Mouse (Mus musculus) T-cell, adult 2 months (primary cell): Measurements from ENCODE around the gene Gmds.

Experiments used
- DNase-seq: peaks from one replicate; pipeline ENCODE4 v3.0.0; 2022; ENCODE audit warnings: low spot score

Gmds gene

GRCm38 (mm10) chr13:31877061-31877460 lies 461.5 kb downstream of the Gmds start:
- no peak for DNase-seq

GRCm38 (mm10) chr13:31874427-31874826 lies 464.1 kb downstream of the Gmds start:
- DNase-seq = no peak

DNA sequence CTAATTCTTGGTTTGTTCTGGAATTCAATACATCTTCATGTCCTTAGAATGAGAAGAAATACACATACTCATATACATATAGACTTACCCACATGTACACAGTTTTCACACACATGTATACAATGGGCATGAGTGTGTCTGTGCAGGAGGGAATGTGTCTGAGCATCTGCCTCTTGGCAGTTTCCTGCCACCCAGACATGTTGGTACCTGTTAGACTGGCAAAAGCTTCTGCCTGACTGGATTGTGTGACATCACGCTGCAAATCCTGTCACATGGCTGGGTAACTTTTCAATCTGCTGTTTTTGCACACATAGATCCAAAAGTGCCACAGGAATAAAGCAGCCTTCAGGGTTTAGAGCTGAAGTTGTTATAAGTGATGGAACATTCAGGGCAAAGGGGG lies 465.3 kb downstream of the Gmds start:
- DNase-seq = no peak

DNA sequence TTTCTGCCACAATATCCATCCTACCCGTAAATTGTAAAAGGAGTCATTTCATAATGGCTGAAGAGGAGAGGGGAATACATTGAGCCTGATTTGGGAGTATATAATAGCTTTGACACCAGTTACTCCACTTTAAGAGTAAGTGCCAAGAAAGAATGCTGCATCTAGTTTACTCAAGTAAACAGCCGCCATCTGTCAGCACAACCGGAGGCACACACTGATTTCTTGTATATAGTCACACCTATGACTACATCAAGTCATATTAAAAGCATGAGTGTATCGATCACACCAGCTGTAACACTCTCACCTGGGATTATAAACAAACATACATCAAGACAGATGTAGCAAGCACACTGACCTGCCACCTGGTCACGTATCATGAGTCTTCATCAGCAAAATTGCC lies 473.8 kb downstream of the Gmds start:
- no peak for DNase-seq

DNA sequence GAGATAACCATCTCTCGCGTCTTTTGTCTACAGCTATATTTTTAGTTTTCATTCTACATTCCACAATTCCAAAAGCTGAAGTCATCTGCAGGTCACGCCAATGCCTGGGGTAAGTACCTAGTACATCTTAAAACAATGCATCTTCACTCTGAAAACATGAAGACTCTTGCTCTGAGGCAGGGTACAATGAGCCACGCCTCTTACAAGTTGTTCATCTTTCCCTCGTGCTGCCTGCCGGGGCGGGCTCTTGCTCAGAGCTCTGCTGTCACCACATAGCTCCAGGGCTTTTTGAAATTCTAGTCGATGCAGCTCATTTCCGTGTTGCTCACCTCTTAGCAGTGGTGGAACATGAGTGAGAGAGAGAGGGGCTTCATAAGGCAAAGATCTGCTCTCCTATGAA lies 475.1 kb downstream of the Gmds start:
- no peak for DNase-seq

DNA sequence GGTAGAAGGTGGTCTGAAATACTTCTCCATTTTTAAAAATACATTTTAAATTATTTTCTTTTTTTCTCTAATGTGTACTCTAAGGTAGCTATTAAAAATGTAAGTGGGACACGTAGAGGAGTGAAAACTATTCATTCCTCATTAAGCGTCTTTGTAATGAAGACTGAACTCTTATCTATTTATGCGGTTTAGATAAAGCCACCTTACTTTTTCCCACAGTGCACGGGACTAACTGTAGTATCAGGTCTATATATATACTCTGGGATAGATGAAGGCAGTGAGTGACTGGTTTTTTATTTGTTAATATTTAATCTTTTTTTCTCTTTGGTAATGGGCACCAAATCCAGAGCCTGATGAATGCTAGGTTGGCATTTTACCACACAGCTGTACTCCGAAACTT lies 478.3 kb downstream of the Gmds start:
- no peak for DNase-seq

DNA sequence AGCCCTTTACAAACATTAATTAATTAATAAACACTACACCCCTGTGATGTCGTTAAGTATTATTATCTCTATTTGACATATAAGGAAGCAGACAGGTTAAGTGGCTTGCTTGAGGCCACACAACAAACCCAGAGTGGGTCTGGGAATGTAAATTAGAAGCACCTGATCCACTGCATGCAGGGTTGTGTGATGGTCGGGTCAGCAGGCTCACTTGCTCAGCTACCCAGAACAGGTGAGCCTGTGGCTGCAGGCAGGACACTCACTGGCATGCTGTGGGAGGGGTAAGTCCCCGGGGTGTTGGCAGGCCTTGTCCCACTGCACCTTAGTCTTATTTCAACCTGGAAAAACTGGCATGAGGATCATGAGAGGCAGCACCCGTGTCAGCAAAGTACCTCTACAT lies 484.5 kb downstream of the Gmds start:
- DNase-seq = no peak

GRCm38 (mm10) chr13:31853564-31853963 lies 485.0 kb downstream of the Gmds start:
- no peak for DNase-seq

DNA sequence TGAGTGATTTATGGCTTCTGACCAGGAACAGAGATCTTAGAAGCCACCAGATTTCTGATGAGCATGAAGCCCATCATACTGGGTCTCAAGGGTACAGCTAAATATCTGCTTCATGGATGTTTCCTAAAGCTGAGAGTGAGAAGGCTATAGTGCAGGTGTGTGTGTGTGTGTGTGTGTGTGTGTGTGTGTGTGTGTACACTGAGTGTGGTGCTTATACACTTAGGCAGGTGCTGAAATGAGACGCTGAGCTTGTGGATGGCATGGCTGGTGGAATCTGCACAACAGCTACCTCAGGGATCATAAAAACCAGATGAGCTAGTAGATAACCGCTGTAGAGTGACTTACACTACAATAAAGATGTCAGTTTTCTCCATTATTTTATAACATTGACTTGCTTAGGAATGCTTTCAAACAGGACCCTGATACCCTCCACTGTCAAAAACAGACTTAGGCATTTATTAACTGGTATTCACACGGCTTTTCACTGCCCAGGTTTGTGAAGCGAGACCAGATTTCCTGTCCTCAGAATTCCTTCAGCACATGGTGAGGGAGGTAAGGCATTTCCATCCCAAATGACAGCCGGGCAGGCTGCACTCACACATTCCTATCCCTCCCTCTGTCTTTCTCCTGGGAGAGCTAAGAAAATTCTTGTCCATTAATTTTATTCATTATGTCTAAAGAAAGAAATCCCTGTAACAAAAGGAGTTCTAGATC lies 489.1 kb downstream of the Gmds start:
- DNase-seq = no peak

DNA sequence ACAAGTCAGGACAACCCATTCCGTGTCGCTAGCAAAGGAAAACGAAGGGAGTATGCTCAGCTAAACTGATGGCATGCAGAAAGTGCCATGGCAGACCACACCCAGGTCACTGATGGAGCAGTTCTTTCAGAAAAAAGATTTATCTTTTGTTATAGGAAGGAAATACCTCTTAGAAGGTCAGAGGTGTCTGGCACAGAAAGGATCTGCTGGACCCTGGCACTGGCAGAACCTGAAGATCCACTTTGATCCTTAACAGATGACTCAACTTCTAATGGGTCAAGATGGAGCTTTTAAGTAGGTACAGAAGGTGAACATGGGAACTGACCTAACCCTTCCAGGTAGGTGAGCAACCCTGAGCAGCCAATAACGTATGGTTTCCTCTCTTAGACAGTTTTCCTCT lies 502.7 kb downstream of the Gmds start:
- no peak for DNase-seq

DNA sequence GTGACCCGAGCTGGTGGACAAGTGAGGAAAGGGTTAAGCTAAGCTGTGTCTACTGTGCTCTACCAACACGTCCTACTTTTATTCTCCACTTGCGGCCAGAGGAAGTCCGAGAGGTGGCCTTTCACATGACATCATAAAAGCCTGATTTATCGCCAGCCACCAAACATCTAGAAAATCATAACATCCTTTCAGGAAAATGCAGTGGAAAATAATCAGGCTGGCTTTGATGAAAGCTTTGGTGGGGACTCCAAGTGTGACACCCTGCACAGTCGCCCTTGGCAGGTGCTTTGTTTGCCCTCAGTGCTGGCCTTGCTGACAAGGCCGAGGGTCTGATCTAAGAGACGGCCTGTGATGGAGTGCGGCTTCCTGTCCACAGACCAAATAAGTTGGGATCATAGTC lies 508.2 kb downstream of the Gmds start:
- DNase-seq = no peak

DNA sequence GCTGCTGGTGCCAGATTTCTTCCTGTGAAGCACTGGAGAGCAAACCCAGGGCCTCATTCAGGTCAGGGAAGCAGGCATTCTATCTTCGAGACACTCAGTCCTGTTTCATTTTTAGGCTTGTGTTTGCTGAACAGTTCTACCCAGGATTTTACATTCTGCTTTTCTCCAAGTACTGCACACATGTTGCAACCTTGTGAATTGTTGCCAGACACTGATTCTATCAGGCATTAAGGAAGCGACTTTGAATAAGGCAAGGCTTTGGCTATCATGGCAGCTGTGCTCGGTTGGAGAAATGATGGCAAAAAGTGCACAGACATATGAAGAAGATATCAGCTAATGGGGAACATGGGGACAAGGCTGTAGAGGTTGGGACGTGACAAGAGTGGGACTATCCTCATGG lies 510.1 kb downstream of the Gmds start:
- DNase-seq = no peak

DNA sequence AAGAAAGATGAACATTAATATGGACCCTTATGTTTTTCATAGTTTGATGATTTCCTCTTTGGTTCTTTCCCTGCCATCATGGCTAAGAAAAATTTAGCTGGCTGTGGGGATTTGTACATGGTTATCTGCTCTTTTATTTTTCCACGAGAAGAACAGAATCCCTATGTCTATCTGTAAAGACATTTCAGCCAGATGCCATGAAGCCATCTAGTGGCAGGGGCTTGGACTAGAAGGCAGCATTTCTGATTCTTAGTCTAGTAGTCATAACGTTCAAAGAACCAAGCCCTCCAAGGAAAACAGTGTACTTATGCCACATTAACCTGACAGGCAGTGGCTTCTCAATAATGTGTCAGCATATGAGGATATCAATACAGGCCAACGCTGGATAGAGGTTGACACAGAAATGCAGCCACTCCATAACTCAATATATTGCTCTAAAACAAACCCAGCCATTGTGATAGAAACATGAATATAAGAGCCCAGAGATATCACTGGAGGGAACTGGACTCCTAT lies 510.7 kb downstream of the Gmds start:
- DNase-seq = no peak

DNA sequence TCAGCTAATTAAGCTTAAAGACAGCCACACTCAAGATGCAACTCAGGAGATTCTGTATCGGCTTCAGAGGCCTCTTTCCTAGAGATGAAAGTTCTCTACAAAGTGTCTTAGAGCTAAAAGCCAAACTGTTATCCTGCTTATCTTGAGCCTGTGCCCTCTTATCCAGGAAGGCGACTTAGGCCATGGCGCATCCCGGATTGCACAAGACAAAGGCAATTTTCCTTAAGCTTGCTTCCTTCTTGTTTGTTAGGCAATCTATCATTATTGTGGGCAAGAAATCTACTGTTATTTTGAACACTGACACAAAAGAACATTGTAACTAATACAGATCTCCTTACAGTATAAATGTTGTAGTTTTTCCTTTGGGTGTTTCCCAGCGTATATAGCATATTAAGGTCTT lies 511.4 kb downstream of the Gmds start:
- DNase-seq = no peak

DNA sequence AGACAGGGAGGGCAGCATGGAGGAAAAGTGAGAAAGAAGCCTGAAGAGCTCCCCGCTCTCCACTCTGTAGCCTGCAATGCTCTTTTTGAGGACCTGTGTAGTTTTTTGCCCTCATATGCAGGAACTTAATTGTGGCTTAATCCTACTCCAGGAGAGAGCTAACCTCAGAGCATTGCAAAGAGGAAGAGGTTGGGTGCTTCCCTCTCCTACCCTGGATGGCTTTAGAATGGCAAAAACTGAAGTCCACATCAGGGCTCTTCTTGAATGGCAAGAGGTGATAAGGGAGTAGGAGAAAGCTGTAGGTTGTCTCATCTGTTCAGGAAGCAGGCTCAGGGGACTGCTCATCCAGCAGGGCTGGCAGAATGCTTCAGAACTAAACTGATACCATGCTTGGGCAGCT lies 513.4 kb downstream of the Gmds start:
- no peak for DNase-seq

DNA sequence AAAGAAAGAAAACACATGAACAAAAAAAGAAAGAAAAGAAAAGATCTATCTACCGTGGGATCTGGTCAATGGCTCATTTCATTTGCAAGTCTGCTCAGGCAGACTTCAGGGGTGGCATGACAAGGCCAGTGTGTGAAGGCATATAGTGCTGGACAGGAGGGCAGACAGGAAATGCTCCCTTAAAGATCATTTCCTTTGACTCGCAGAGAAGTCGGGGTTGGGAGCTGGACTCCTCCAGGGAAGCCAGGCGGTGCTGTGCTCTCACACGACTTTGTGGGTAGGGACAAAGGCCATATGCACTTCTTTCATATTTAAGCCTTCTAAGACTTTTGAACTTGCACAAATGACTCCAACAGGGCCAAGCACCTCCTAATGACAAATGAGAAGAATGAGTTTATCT lies 515.2 kb downstream of the Gmds start:
- DNase-seq = no peak

DNA sequence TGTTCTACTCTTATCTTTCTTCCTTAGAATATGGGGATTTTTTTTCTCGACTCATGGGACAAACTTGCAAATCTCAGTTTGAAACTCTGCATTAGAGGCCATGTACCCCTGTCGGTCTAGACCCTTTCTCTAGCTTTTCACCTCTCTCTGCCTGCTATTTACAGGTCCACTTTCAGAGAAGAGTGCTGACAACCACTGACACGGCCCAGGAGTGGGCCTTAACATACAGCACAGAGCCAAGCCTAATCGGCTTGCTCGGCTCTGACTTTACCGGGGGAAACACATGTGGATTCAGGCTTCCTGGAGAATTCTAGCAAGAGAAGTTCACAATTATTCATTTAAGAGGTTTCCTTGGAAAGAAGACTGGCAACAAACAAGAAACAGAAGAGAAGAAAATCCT lies 517.5 kb downstream of the Gmds start:
- no peak for DNase-seq

DNA sequence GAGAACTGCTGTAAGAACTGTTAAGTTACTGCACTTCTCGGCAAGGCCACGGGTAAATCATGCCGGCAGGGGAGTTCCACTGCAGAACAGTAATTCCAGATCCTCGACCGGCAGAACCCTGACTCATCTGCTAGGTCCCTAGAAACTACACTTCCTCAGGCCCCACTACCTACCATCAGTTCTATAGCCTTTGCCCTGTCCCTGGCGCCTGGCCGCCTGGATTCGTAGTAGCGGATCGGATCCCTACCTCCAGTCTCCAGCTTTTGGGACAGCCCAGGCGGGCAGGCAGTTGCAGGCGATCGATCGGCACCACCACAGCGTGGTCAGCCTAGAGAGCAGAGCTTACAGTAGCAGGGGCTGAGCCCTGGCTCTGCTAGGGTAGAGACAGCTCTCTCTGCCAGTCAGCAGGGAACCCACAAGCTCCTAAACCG lies 517.9 kb downstream of the Gmds start:
- no peak for DNase-seq

DNA sequence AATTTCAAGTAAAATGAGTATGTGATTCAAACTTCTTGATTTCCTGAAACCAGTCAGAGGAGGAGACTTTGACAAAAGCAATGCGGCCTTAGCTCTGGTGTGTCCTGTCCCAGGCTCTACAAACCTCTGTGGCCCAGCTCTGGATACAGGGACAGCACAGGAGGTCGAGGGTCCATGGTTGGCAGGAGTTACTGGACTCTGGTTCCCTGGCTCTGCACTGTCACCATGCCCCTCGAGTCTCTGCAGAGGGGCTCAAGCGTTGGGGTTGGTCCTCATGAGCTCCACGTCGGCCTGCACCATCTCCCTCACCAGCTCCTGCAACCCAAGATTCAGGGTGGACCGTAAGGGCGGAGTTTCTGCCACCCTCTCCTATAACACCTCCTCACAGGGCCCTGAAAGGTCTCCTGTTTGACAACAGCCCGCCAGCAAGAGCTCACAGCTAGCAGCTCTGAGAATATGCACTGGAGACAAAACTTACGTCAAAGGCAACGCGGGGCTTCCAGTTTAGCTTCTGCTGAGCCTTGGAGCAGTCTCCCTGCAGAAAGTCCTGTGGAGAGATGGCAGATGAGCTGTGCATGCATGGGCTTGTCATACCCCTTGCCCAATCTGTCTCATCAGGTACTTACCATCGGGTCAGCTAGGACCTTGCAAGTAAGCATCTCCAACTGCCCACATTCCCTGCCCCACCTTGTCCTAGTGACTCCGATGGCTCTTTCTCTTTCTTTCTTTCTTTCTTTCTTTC lies 518.7 kb downstream of the Gmds start:
- no peak for DNase-seq

DNA sequence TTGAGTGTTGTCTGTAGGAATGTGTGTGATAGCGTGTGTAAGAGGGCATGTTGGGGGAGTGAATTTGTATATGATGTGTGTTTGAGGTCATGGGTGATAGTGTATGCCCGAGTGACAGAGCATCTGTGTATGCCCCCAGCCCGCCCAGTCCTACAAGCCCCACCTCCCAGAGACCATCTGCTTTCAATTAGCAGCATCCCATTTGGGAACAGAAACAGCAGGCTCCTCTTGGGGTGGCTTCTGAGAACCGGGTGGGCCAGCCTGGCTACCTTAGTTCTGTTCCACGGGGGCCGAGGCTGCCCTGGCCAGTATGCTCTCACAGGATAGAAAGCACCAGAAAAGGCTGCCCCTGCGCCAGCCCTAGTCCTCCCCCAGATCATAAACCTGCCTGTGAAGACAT lies 520.2 kb downstream of the Gmds start:
- DNase-seq = no peak

- DNase-seq = no peak
Observed at GRCm38 (mm10) chr13:31815383-31816003, 523.0 kb downstream of the Gmds start.

GRCm38 (mm10) chr13:31812701-31813100 lies 525.8 kb downstream of the Gmds start:
- no peak for DNase-seq

DNA sequence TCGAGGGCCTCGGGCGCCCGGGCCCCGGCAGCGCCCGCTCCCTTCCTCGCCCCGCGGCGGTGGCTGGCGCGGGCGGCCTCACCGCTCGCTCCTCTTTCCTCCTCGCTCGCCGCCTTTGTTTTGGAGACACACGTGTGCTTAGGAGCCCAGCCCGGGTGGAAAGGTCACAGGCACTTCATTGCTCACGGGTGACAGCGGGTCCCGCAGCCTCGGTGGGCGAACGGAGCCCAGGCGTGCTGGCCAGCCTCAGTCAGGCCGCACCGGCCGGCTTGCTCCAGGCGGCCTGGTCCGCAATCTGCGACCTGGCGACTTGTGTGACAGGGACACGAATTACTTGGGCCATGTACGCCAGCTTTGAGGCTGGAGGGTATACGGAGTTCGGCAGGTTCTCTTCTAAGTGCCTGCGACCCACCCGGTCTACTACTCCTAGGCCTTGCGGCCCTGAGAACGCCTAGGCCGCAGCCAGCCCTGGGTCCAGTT lies 527.0 kb downstream of the Gmds start:
- no peak for DNase-seq
